Mouse (Mus musculus) spleen, adult 18-20 months (tissue): ENCODE results near the gene Ulk4.

Source experiments
- DNase-seq, 2 experiments: peaks; one replicate each; pipeline ENCODE4 v3.0.0; 2022; ENCODE audit warnings: mixed read lengths in 2 of 2

Gene Ulk4

GRCm38 (mm10) chr9:121005961-121006360, 271.0 kb downstream of the Ulk4 start:
- no peak for DNase-seq

GRCm38 (mm10) chr9:121001681-121002540, 275.1 kb downstream of the Ulk4 start:
- DNase-seq = no peak

GRCm38 (mm10) chr9:121000641-121001320, 276.2 kb downstream of the Ulk4 start:
- DNase-seq = no peak

GRCm38 (mm10) chr9:120998696-120999095, 278.3 kb downstream of the Ulk4 start:
- no peak for DNase-seq

- DNase-seq = no peak
Observed at GRCm38 (mm10) chr9:120994223-120995155, 282.5 kb downstream of the Ulk4 start.

- DNase-seq = no peak
Observed at GRCm38 (mm10) chr9:120993004-120993403, 284.0 kb downstream of the Ulk4 start.

- DNase-seq = no peak
Observed at GRCm38 (mm10) chr9:120991801-120992200, 285.2 kb downstream of the Ulk4 start.

GRCm38 (mm10) chr9:120989806-120990700, 286.9 kb downstream of the Ulk4 start:
- no peak for DNase-seq

- DNase-seq = no peak
Observed at GRCm38 (mm10) chr9:120988088-120988487, 288.9 kb downstream of the Ulk4 start.

GRCm38 (mm10) chr9:120986994-120987393, 290.0 kb downstream of the Ulk4 start:
- no peak for DNase-seq

GRCm38 (mm10) chr9:120986255-120986654, 290.7 kb downstream of the Ulk4 start:
- no peak for DNase-seq

GRCm38 (mm10) chr9:120985524-120985923, 291.5 kb downstream of the Ulk4 start:
- no peak for DNase-seq

GRCm38 (mm10) chr9:120985009-120985408, 292.0 kb downstream of the Ulk4 start:
- no peak for DNase-seq

GRCm38 (mm10) chr9:120984509-120984908, 292.5 kb downstream of the Ulk4 start:
- no peak for DNase-seq

GRCm38 (mm10) chr9:120983849-120984248, 293.1 kb downstream of the Ulk4 start:
- no peak for DNase-seq

- DNase-seq = no peak
Observed at GRCm38 (mm10) chr9:120981777-120982176, 295.2 kb downstream of the Ulk4 start.

GRCm38 (mm10) chr9:120976856-120977255, 300.1 kb downstream of the Ulk4 start:
- DNase-seq = no peak

- DNase-seq = no peak
Observed at GRCm38 (mm10) chr9:120976158-120976557, 300.8 kb downstream of the Ulk4 start.

- no peak for DNase-seq
Observed at GRCm38 (mm10) chr9:120974209-120974608, 302.8 kb downstream of the Ulk4 start.

- no peak for DNase-seq
Observed at GRCm38 (mm10) chr9:120973026-120973515, 303.9 kb downstream of the Ulk4 start.

GRCm38 (mm10) chr9:120965007-120965406, 312.0 kb downstream of the Ulk4 start:
- no peak for DNase-seq

- no peak for DNase-seq
Observed at GRCm38 (mm10) chr9:120964224-120964623, 312.8 kb downstream of the Ulk4 start.
